Mouse (Mus musculus) bone marrow, adult 2 months (tissue): ENCODE measurements around the gene Fam222a.

Experiments
- CTCF ChIP-seq: fragments of 200-500 bp; IDR thresholded peaks from 2 replicates; pipeline ENCODE4 v1.5.1; 2011; ENCODE audit warnings: low read length, control low read depth; ENCODE audit not compliant: control insufficient read depth, insufficient read depth
- POLR2A ChIP-seq: fragments of 200-500 bp; IDR thresholded peaks from 2 replicates; pipeline ENCODE4 v1.6.1; 2011; ENCODE audit warnings: low read depth, mild to moderate bottlenecking, control low read depth, low read length, borderline replicate concordance; ENCODE audit not compliant: control insufficient read depth

DNA sequence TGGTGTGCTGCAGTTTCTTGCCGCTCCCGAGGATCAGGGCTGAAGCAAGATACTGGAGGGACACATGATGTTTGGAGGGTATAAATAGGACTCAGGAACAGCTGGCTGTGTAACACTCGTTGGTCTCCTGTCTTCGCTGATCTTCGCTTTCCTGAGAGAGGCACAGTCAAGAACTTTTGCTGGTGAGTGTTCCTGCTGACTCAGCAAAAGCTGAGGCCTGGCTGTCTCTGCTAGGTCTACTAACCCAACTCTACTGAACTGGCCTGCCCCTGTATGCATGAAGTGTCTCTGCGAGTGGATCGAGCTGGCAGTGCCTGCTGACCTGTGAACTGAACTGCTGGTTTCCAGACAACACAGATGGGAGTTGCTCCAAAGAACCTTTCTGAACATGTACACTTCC is 3.8 kb upstream of the Fam222a start:
- TF ChIP-seq CTCF (no peak), POLR2A (no peak)
